Mouse (Mus musculus) inflammation-experienced regulatory T-cells (primary cell): Measurements from ENCODE around the gene 5530401A14Rik. TPM values are rescaled to one million over a fixed set of nuclear protein-coding genes. Genes with fewer than 3 reads are reported as not detected.

Experiments
- polyA plus RNA-seq, 2 experiments: library from polyadenylated mRNA; unstranded; fragments of 100-300 nt; shearing (Covaris generic); gene quantifications; one replicate each; pipeline ENCODE4 v1.2.1; 2017

The 5530401A14Rik gene
- polyA plus RNA-seq, result 1 to 10 TPM in 1 of 2 experiments, under 1 TPM in 1; 0.12 to 1.7 TPM

GRCm38 (mm10) chr11:81860250-81860972 is at the start of gene 5530401A14Rik:
Gene 5530401A14Rik, plus strand, starts transcription at chr11:81860673.

Other genes starting within 250 kb of the 5530401A14Rik start
- under 1 TPM; 0.10 to 0.17 TPM for gene Asic2, start 107.8 kb downstream of the 5530401A14Rik start, polyA plus RNA-seq
- gene Ccl2, start 174.9 kb downstream of the 5530401A14Rik start, polyA plus RNA-seq, result 1 to 10 TPM in 1 of 2 experiments, not detected in 1; 3.6 TPM
- not detected for gene Gm17268, start 177.9 kb downstream of the 5530401A14Rik start, polyA plus RNA-seq
- not detected for gene Ccl7, start 185.0 kb downstream of the 5530401A14Rik start, polyA plus RNA-seq
- not detected for gene Ccl11, start 197.2 kb downstream of the 5530401A14Rik start, polyA plus RNA-seq
- gene Ccl12, start 241.2 kb downstream of the 5530401A14Rik start, polyA plus RNA-seq, result under 1 TPM in 1 of 2 experiments, not detected in 1; 0.35 TPM